ENCODE assay signal across 7 mouse cellular contexts in the genomic region with DNA sequence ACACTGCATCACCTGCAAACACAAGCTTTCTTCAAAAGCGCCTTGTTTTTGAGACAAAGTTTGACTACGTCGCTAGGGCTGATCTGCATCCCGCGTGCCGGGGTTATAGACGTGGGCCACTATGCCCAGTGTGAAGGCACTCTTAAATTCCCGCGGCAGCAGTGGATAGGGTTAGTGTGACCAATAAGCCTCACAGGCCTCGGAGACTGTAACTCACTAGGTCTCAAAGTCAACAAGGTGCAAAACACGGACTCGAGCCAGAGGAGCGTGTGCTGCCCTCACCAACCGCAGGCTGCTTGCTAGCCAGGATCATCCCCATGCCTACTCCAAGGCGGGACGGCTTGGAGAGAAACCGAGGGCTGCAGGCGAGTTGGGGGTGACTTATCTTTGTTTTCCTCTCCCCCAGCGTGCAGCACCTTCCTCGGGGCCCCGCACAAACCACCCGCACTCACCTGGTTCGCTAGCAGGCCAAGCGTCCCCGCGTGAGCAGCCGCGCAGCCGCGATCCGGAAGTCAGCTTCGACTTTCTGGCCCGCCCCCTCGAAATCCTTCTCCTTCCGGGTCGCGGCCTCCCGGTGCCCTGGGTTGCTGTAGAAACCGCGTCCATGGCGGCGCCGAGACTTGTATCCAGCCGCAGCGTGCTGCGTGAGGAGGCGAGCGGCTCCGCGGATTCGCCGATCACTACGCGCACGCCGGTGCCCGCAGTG. TPM values are rescaled to one million over a fixed set of nuclear protein-coding genes. Genes with fewer than 3 reads are reported as not detected.
DNase-seq lines count a peak whose midpoint lies in the region; ATAC-seq and TF ChIP-seq lines count a peak whose summit lies in the region.

A gene (plus strand): TSS at position 582 of the 706 bp plus-strand sequence.

- H3K4me1 ChIP-seq in intestine, postnatal 0 days (replicated peaks; ENCODE audit: control insufficient read depth, insufficient read depth, low read length) = 0 out of 2 replicates have a peak, but pooled peaks cover 2% of the 10 kb centered on the region
- H3K4me1 ChIP-seq in midbrain, embryonic 12.5 days = peaks cover 13% of the 10 kb centered on the region
- peaks cover 8% of the 10 kb centered on the region; the same call in 1 of the 2 replicates for H3K4me1 ChIP-seq in small intestine, adult 2 months (ENCODE audit: control insufficient read depth, insufficient read depth, insufficient read length, low read length)

- peak within 1 kb of the TSS; percentile 92 for H3K4me2 ChIP-seq in intestine, postnatal 0 days (replicated peaks; ENCODE audit: low read depth)
- peak within 1 kb of the TSS; percentile 75 for H3K4me2 ChIP-seq in midbrain, embryonic 12.5 days (replicated peaks)

- no peaks in the 10 kb centered on the region for H3K27me3 ChIP-seq in intestine, postnatal 0 days (replicated peaks; ENCODE audit: control insufficient read depth, insufficient read depth, low read length)
- H3K27me3 ChIP-seq in midbrain, embryonic 12.5 days = no peaks in the 10 kb centered on the region
- no peaks in the 10 kb centered on the region for H3K27me3 ChIP-seq in small intestine, adult 2 months (ENCODE audit: control insufficient read depth, insufficient read depth, low read length)

- peaks cover 12% of the 10 kb centered on the region for H3K36me3 ChIP-seq in intestine, postnatal 0 days (ENCODE audit: control insufficient read depth, insufficient read depth)
- peaks cover 28% of the 10 kb centered on the region for H3K36me3 ChIP-seq in midbrain, embryonic 12.5 days
- H3K36me3 ChIP-seq in small intestine, adult 2 months (ENCODE audit: control insufficient read depth, insufficient read depth, low read length) = peaks cover 9% of the 10 kb centered on the region; the same call in 1 of the 2 replicates

- peak; percentile 56 for TF ChIP-seq POLR2A in small intestine, adult 2 months (IDR thresholded peaks at IDR 0.05; ENCODE audit: low read depth, low read length)

- peak; percentile 96 for ATAC-seq in intestine, postnatal 0 days
- ATAC-seq in midbrain, embryonic 12.5 days (ENCODE audit: low FRiP score, low read depth) = peak; percentile 96

- DNase-seq in adrenal gland, adult 2 months = peak; percentile 95
- DNase-seq in embryo, embryonic 11.5 days (ENCODE audit: low read depth, low spot score) = peak; percentile 88
- DNase-seq in gastrocnemius, postnatal 4 days (ENCODE audit: low spot score in 2 of 2) = peak; percentile 85 to 94
- peak; percentile 94 for DNase-seq in left cerebral cortex, postnatal 4 days

- peak within 1 kb of the TSS; percentile 90 for H3K4me3 ChIP-seq in intestine, postnatal 0 days (ENCODE audit: low read depth, low read length)
- peak within 1 kb of the TSS; percentile 82 for H3K4me3 ChIP-seq in midbrain, embryonic 12.5 days
- peak within 1 kb of the TSS; percentile 87 for H3K4me3 ChIP-seq in small intestine, adult 2 months (ENCODE audit: low read depth, low read length)

- TF ChIP-seq CTCF in intestine, postnatal 0 days (IDR thresholded peaks at IDR 0.05; ENCODE audit: low read depth) = no peak
- TF ChIP-seq CTCF in small intestine, adult 2 months (IDR thresholded peaks at IDR 0.05; ENCODE audit: extremely low read depth, insufficient read length, insufficient replicate concordance, low read depth, low read length) = no peak

- under 1% methylated on average over 57 of the region's 57 CpGs for WGBS in intestine, postnatal 0 days
- WGBS in midbrain, embryonic 12.5 days = under 1% methylated on average over 43 of the region's 57 CpGs
- 1% methylated on average over 57 of the region's 57 CpGs for WGBS in small intestine, adult 2 months

- intact Hi-C loops in left cerebral cortex, postnatal 4 days (cut with DNase I) = loop anchor here (5.0 kb wide), 1 partner anchor 137 kb away; no protein-coding TSS in a partner anchor

- no peaks in the 10 kb centered on the region for H3K9me3 ChIP-seq in intestine, postnatal 0 days (ENCODE audit: control insufficient read depth)
- H3K9me3 ChIP-seq in midbrain, embryonic 12.5 days = no peaks in the 10 kb centered on the region

- peak within 1 kb of the TSS; percentile 47 for H3K9ac ChIP-seq in intestine, postnatal 0 days (ENCODE audit: low read depth, low read length)
- peak within 1 kb of the TSS; percentile 72 for H3K9ac ChIP-seq in midbrain, embryonic 12.5 days (replicated peaks)

- peak within 1 kb of the TSS; percentile 50; the same call in 1 of the 2 replicates for H3K27ac ChIP-seq in intestine, postnatal 0 days (ENCODE audit: low read depth, low read length)
- peak within 1 kb of the TSS; percentile 71 for H3K27ac ChIP-seq in midbrain, embryonic 12.5 days (replicated peaks)
- 0 out of 2 replicates have a peak within 1 kb of the TSS, but pooled peaks have one; percentile 4 for H3K27ac ChIP-seq in small intestine, adult 2 months (ENCODE audit: insufficient read depth, low read depth, low read length)

RNA-seq across cellular contexts. Expression of the gene that starts here (rescaled TPM):
- 10 to 100 TPM; 14.7 to 44.3 TPM for total RNA-seq in adrenal gland, adult 2 months (2021)
- 13.5 and 14.8 TPM in 2 replicates for polyA plus RNA-seq in adrenal gland, adult 2 months (2012; rRNA removed)
- total RNA-seq in gastrocnemius, postnatal 4 days (2021) = 1 to 10 TPM in 1 of 2 experiments, under 1 TPM in 1; 0.73 to 1.6 TPM
- 0.83 and 1.1 TPM in 2 replicates for polyA plus RNA-seq in intestine, postnatal 0 days (2015; fragmentation: Nextera tagmentation; extraction: Ambion mirVana)
- total RNA-seq in left cerebral cortex, postnatal 4 days (2021) = 1 to 10 TPM; 3.5 to 4.0 TPM
- 2.7 and 3.5 TPM in 2 replicates for polyA plus RNA-seq in midbrain, embryonic 12.5 days (2016; fragmentation: Nextera tagmentation; extraction: Ambion mirVana)
- 0.15 and 0.48 TPM in 2 replicates for polyA plus RNA-seq in small intestine, adult 2 months (2012; rRNA removed)

Comparison
In these comparisons a context has a peak if more than half of its experiments do, and no peak if none do; other contexts are left out.
1. Peak in every context shown above with its lines: DNase-seq, ATAC-seq, H3K4me3 ChIP-seq and H3K27ac ChIP-seq.
2. H3K27ac ChIP-seq: peak in every context shown above with its lines; median percentile 71 in midbrain, embryonic 12.5 days; 50 in intestine, postnatal 0 days; 4 in small intestine, adult 2 months.